Mouse (Mus musculus) spleen, adult 18-20 months (tissue): Measurements from ENCODE around the gene Utp11.
A peak's percentile ranks its signal among the peaks of the same experiment; 100 is the strongest.
"Not testable (repeated sequence)": the region's sequence is repeated elsewhere in the genome, so short reads cannot be mapped to it uniquely, and the experiment has no call there.

ENCODE experiments used
- DNase-seq, 2 experiments: peaks; one replicate each; pipeline ENCODE4 v3.0.0; 2022; ENCODE audit warnings: mixed read lengths in 2 of 2

Gene Utp11

GRCm38 (mm10) chr4:124693135-124693894, at the start of gene Utp11:
TSS of gene Utp11 (minus strand) at chr4:124693600.
- DNase-seq: peak; percentile 71 to 76

- no peak for DNase-seq
Measured at GRCm38 (mm10) chr4:124742839-124743238, 49.4 kb upstream of the Utp11 start.

- peak; percentile 65 to 78 for DNase-seq
Measured at GRCm38 (mm10) chr4:124741376-124742343, 48.3 kb upstream of the Utp11 start, which contains the start of gene Inpp5b. TSS of gene Inpp5b (plus strand) at chr4:124741850.

- DNase-seq: no peak
Measured at GRCm38 (mm10) chr4:124738783-124739182, 45.4 kb upstream of the Utp11 start.

- DNase-seq: no peak
Measured at GRCm38 (mm10) chr4:124738013-124738412, 44.6 kb upstream of the Utp11 start.

GRCm38 (mm10) chr4:124737486-124737885, 44.1 kb upstream of the Utp11 start:
- no peak for DNase-seq

- DNase-seq: no peak
Measured at GRCm38 (mm10) chr4:124736952-124737351, 43.6 kb upstream of the Utp11 start.

- no peak for DNase-seq
Measured at GRCm38 (mm10) chr4:124726121-124726520, 32.7 kb upstream of the Utp11 start.

GRCm38 (mm10) chr4:124719101-124719500, 25.7 kb upstream of the Utp11 start:
- no peak for DNase-seq

- peak; percentile 88 to 91 for DNase-seq
Measured at GRCm38 (mm10) chr4:124714545-124715481, 21.4 kb upstream of the Utp11 start, which contains the start of gene Sf3a3. TSS of gene Sf3a3 (plus strand) at chr4:124714776.

GRCm38 (mm10) chr4:124713850-124714249, 20.4 kb upstream of the Utp11 start:
- DNase-seq: not testable (repeated sequence)

GRCm38 (mm10) chr4:124712618-124713017, 19.2 kb upstream of the Utp11 start:
- DNase-seq: no peak

GRCm38 (mm10) chr4:124710776-124711291, 17.4 kb upstream of the Utp11 start:
- DNase-seq: peak in 1 of 2 experiments; percentile 48

- peak in 1 of 2 experiments; percentile 42 for DNase-seq
Measured at GRCm38 (mm10) chr4:124709961-124710446, 16.6 kb upstream of the Utp11 start.

GRCm38 (mm10) chr4:124708518-124709477, 15.4 kb upstream of the Utp11 start:
- DNase-seq: peak; percentile 84 to 85

GRCm38 (mm10) chr4:124708200-124708517, 14.8 kb upstream of the Utp11 start:
- not testable (repeated sequence) for DNase-seq

- DNase-seq: not testable (repeated sequence)
Measured at GRCm38 (mm10) chr4:124707381-124708199, 14.2 kb upstream of the Utp11 start.

GRCm38 (mm10) chr4:124705661-124706269, 12.4 kb upstream of the Utp11 start:
- no peak for DNase-seq

- DNase-seq: no peak
Measured at GRCm38 (mm10) chr4:124704797-124705474, 11.5 kb upstream of the Utp11 start.
